Mouse (Mus musculus) brain, adult 2 months (tissue): ENCODE measurements around the gene Rcor1.

Source experiments
- DNase-seq: peaks from one replicate; pipeline ENCODE4 v3.0.0; 2011; ENCODE audit warnings: low read depth, low spot score

Rcor1 gene

DNA sequence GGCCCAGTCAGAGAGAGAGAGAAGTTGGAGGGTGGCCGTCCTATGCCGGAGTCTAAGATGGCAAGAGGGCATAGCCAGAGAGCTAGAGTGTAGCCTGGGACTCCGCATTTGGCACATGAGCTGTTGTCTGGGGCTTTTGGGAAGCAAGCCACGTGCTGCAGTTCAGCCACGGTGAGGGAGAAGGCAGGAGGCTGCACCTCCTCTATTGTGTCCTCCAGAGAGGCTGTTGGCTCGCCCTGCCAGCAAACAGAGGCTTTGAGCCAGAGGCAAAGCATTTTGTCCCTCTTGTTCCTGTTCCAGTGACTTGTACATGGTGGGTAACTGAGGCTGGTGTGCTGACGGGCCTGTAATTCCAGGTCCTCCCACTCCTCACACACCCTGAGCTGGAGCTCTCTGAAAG lies 95.0 kb downstream of the Rcor1 start:
- DNase-seq, result peak; percentile 40

- peak; percentile 58 for DNase-seq
Measured at GRCm38 (mm10) chr12:111134791-111135733, 95.9 kb downstream of the Rcor1 start.

DNA sequence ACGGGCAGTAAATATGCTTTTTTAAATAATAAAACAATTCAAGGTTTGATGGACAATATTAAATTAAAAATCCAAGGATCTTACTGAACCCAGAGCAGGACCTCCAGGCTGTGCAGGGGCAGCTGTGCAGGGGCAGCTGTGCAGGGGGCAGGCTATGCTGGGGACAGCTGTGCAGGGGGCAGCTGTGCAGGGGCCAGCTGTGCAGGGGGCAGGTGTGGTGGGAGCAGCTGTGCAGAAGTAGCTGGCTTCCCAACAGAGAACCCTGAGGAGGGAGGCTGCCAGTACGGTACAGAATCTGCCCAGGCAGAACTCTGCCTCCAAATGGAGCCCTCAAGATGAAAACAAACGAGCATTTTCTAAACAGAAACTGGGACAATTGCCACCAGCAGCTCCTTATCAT lies 96.8 kb downstream of the Rcor1 start:
- DNase-seq, result no peak

- no peak for DNase-seq
Measured at GRCm38 (mm10) chr12:111137079-111137478, 97.9 kb downstream of the Rcor1 start.

DNA sequence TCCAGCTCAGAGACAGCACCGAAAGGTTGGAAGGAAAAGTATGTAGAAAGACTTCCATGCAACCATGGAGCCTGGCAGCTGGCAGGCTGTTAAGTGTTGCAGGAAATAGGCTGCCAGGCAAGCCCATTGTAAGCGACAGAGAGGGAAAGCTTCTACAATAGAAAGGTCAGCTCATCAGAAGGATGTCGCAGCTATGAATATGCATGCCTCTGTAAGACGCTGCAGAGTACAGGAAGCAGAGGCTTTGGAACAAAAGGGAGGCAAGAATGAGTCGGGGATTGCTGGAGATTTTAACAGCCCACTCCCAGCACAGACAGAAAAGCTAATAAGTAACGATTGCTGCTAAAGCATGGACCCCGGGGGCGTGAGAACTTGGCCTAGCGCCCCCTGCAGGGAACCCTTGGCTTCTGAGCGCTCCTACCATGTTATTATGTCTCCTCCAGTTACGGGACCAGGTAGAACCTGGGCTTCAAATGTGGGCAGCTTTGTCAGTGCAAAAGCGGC lies 103.9 kb downstream of the Rcor1 start:
- DNase-seq, result peak; percentile 54

DNA sequence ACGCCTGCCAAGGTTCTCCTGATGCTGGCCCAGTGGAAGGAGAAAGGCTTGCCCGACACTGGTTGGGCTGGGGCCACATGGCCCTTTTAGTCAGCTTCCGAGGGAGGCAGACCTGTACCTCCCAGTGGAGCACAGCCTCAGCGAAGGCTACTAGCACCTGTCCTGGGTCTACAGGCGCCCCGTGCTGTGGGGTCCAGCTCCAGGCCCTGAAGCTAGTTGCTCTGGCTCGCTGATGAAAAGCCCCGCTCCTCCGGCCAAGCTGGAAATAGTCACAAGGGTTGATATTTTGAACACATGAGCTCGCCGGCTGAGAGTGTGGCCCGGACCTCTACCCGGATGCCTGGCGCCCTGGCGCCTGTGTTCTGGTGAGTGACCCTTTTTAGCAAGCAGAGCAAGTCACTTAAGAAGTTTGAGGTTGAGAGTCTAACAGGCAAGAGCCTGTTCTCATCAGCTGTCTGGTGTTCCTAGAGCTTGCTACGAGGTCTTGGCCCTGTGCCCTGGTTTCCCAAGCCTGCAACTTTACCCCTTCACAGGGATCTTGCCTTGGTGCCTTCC lies 104.4 kb downstream of the Rcor1 start:
- no peak for DNase-seq

- no peak for DNase-seq
Measured at GRCm38 (mm10) chr12:111144598-111144997, 105.4 kb downstream of the Rcor1 start.

DNA sequence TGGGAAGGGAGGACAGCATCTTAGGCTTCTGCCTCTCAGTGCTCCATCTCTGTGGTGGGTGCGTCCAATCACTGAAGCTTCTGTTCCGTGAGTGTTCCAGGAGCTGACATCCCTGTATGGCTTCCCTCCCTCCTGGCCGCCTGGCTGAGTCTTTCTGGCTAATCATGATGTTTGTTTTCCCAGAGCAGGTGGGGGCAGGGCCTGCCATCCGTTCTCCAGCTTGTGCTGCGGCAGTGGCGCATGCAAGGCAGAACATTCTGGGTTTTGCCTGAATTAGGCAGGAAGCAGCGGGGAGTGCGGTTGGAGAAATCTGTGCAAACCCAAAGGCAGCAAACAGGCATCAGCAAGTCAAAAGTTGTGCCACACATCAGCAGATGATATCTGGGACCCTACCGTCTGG lies 106.1 kb downstream of the Rcor1 start:
- DNase-seq, result peak; percentile 85

DNA sequence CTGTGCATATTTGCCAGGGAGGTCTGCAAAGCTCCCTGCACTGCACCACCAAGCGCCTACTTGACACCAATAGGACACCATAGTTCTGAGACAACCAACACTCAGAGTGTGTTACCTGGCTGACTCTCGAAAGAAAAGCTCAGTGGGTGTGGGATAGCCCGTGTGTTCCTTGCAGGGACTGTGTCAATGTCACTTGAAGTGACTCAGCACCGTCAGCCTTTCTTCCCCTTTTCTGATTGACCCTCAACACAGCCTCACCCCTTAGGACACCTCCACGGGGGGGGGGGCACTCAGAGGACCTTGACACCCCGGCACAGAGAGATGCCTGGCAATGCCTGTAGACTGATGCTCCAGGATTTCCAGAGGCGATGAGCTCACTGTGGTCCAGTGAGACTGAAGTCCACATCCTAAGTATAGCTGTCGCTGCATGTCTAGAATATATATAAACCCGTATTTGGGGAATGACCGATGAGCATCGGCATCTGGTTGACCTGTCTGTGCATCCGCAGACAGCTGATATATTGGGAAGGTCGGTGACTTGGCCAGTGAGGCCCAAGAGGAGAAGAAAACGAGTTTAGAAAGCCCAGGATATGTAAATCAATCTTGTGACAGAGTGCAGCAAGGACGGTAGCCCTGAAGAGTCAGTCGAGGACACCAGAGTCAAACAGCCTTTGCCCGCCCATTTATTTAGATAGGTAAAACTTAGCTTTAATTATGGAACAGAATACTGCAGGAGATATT lies 110.5 kb downstream of the Rcor1 start:
- DNase-seq, result no peak

- DNase-seq, result no peak
Measured at GRCm38 (mm10) chr12:111150236-111150596, 111.1 kb downstream of the Rcor1 start.

DNA sequence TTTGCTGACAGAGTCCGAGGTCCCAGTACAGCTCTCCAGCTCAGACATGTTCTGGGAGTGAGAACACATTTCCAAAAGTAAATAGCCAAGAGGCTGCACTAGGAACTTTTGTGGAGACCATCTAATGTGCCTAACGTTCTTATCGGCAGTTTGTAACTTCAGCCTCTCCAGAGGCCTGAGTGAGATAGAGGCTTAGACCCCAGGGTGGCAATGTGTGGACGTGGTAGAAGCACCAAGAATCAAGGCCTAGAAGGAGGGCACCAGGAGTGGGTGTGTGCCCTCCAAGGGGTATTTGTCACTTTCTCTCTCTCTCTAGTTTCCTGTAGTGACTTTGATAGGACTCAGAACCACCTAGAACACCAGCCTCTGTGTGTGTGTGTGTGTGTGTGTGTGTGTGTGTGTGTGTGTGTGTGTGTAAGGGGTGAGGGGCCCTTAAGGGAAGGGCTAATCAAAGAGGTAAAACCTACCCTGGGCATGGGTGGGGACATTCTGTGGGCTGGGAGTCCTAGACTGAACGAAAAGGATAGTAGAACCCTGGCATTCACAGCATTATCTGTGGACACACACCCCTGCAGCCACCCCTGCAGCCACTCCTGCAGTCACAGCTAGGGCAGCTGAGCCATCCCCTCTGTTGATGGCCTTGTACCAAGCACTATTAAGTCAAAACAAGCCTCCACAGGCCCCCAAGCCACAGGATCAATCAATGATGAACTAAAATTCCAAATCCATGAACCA lies 112.4 kb downstream of the Rcor1 start:
- DNase-seq, result no peak

DNA sequence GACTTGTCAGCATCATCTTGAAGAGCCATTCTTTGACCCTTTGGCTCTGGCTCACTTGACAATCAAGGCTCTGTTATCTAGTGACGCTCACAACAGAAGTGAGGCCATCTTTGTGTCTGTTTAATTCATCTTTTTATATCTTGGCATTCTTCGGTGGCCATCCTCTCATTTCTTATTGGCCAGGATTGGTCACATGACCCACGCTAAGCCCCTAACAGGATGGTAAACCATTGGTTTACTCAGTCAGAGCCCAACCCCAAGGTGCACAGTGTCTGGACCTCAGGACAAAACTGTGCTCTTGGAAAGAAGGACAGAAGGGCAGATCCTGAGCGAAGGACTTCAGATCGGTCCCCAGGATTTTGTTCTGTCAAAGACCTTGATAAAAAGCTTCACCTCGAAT lies 113.4 kb downstream of the Rcor1 start:
- no peak for DNase-seq

DNA sequence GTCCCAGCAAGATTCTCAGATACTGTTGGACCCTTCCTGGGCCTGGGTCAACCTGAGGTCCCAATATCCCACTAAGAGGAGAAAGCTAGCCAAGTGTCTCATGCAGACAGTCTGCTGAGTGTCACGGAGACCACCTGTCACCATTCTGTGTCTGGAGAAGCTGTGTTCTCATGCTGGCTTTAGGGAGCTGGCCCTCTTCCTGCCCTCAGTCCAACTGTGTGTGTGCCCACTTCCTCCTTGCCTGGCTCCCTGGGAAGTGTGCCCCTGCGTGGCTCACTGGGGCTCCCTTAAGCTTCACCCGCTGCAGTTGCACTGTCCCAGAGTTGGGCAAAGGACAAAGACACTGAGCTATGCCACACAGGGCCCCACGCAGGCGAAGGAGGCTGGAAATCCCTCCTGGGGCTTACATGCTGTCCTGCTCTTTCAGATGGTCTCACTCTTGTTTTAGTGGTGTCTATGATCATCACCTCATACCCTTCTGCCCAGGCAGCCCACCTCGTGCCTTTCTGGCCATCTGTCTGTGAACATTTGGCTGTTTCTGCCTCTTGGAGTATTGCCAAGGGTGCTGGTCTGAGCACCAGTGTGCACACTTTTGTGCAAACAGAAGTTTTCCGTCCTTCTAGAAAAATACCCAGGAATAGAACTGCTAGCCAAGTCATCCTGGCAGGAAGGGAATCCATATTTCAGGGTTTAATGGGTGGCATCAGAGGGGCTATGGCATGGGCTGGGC lies 114.0 kb downstream of the Rcor1 start:
- DNase-seq, result no peak

DNA sequence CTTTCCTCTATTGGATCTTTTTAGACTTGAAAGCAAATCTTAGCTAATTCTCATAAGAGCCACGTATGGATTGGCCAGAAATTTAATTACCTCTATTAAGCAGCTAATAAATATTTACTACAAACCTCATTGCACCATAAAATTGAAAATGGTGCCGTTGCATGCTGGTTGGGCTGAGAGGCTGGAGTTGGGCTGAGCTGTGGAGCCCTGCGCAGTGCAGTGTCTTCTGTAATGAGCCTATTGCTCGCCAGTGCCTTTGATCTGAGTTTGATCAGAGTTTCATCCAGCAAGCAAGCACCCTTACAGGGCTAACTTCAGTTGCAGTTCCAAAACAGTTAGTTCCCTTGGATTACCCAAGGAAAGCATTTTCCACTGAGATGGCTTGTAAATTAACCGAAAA lies 114.8 kb downstream of the Rcor1 start:
- DNase-seq, result no peak

- no peak for DNase-seq
Measured at GRCm38 (mm10) chr12:111154641-111155040, 115.5 kb downstream of the Rcor1 start.

GRCm38 (mm10) chr12:111155756-111156155 lies 116.6 kb downstream of the Rcor1 start:
- DNase-seq, result no peak

DNA sequence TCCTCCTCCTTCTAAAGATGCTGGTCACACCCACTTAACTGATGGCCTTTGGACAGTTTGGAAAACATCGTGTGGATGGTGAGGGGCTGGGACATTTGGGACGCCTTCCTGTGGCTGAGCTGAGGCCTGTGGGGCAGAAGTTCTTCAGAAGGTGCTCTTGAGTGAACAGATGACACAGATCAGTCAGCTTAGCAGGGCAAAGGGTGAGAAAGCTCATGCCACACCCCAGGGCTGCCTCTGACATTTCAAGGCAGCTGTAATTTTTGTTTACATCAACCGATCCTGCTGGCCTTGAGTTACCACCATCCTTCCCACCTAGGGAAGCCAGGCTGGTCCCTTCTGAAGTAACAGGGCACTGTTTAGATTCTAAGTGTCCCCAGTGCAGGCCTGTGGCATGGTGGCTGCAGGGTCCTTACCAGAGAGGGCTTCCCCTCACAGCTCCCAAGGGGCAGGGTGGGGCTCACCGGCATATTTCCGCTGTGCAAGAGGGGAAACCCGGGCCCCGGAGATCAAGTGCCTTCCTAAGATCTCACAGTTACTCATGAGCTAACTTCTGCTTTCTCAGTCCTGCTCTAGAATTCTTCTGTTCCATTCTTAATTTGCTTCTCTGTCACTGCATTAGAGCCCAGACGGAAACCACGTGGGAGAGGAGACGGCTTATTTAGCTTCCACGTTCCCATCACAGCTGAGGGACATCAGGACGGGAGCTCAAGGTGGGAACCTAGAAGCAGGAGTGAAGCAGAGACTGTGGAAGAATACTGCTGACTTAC lies 120.7 kb downstream of the Rcor1 start:
- DNase-seq, result no peak

DNA sequence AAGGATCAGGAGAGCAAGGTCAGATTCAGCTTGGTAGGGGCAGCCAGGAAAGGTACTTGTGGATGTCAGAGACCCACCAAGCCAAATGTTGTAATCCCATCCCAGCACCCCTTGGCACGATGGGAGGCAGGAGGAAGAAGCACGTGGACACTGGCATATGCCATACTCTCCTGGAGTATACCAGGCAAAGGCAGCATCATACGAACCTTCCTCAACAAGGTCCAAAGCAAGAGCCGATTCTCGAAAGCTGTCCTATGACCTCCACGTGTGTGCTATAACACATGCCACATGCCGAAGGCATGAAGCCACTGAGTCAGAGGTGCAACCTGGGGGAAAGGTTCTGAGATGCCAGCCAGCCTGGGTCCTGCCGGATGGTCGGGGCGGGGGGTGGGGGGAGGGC lies 121.7 kb downstream of the Rcor1 start:
- DNase-seq, result no peak

DNA sequence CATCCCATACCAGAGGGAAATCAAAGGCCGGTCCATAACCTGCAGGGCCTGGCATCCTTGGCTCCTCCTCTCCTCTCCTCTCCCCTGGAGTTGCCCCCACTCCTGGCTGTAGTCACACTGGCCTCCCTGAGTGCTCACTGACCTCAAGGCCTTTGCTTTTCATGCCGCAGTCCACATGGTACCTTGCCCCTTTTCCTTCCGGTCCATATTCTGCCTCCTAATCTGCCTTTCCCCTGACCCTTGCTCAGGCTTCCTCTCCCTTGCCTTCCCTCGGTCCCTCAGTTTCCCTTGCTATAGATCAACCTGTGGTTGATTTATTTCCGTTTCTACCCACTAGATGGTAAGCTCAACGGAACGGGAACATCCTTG lies 122.8 kb downstream of the Rcor1 start:
- DNase-seq, result no peak

DNA sequence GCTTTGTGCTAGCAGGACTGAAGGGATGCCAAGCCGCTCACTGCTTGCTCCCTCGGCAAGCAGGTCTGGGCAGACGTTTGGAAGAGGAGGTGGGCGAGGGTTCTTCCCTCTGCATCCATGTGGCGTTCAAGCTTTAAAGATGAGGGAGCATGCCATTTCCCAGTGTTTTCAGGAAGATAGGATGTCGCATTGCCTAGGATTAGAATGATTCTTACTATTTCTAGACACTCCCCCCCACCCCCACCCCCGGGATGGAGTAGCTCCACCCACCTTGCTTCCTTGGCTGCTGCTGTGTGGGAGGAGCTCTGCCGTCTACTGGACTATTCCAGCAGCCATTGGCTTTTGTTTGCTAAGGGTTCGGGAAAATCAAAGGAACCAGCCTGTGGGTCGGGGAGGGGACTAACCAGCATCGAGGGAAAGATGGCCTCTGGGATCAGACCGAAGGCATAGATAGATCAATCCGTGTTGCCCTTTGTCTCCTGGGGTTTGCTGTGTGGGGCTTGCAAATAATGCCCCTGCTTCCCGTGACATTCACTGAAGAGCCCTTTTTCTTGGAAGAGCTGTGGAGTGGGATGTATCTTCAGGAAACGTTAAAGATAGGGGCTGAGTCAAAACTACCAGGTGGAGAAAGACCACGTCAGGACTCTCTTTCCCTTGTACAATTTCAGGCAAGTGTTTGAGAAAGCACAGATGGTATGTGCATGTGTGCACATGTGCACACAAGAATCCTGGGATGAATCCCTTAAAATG lies 123.3 kb downstream of the Rcor1 start:
- DNase-seq, result peak; percentile 87
